Mouse (Mus musculus) MEL (cell line): Measurements from ENCODE around the gene Rab11fip3.
A peak's percentile ranks its signal among the peaks of the same experiment; 100 is the strongest.

ENCODE experiments used
- CTCF ChIP-seq, 3 experiments: IDR thresholded peaks in 2 of 3; conservative IDR thresholded peaks in 1 of 3; 2 replicates each; pipeline ENCODE4 v1.5.1; 2011 to 2012; ENCODE audit warnings: low read length in 3 of 3, low read depth in 2 of 3, mild to moderate bottlenecking in 2 of 3, improper control_type of control experiment in 1 of 3, inconsistent platforms in 1 of 3, mixed read lengths in 1 of 3, moderate library complexity in 1 of 3; ENCODE audit not compliant: control insufficient read depth in 1 of 3, insufficient read depth in 1 of 3, poor library complexity in 1 of 3, severe bottlenecking in 1 of 3
- ETS1 ChIP-seq: IDR thresholded peaks from 2 replicates; pipeline ENCODE4 v1.6.1; 2012; ENCODE audit warnings: low read depth, mild to moderate bottlenecking, inconsistent platforms, low read length, improper control_type of control experiment, moderate library complexity
- HCFC1 ChIP-seq: IDR thresholded peaks from 2 replicates; pipeline ENCODE4 v1.6.1; 2012; ENCODE audit warnings: low read depth, mild to moderate bottlenecking, inconsistent platforms, low read length, improper control_type of control experiment, moderate library complexity
- MAX ChIP-seq: IDR thresholded peaks from 2 replicates; pipeline ENCODE4 v1.6.1; 2011; ENCODE audit warnings: low read length, improper control_type of control experiment
- NELFE ChIP-seq: IDR thresholded peaks from 2 replicates; pipeline ENCODE4 v1.6.1; 2011; ENCODE audit warnings: low read depth, low read length, improper control_type of control experiment
- POLR2A ChIP-seq, 2 experiments: IDR thresholded peaks; 2 replicates each; pipeline ENCODE4 v1.6.1; 2011 to 2012; ENCODE audit warnings: low read length in 2 of 2, mild to moderate bottlenecking in 2 of 2, control low read depth in 1 of 2, improper control_type of control experiment in 1 of 2, low read depth in 1 of 2, moderate library complexity in 1 of 2; ENCODE audit not compliant: control insufficient read depth in 1 of 2, insufficient read depth in 1 of 2, poor library complexity in 1 of 2
- RCOR1 ChIP-seq: IDR thresholded peaks from 2 replicates; pipeline ENCODE4 v1.6.1; 2012; ENCODE audit warnings: low read depth, mild to moderate bottlenecking, inconsistent platforms, low read length, improper control_type of control experiment
- TAL1 ChIP-seq: IDR thresholded peaks from 2 replicates; pipeline ENCODE4 v1.6.1; 2012; ENCODE audit warnings: mild to moderate bottlenecking, inconsistent platforms, low read length, moderate library complexity, mixed read lengths
- ZC3H11A ChIP-seq: IDR thresholded peaks from 2 replicates; pipeline ENCODE4 v1.6.1; 2012; ENCODE audit warnings: low read depth, mild to moderate bottlenecking, inconsistent platforms, low read length, improper control_type of control experiment
- ZNF384 ChIP-seq: IDR thresholded peaks from 2 replicates; pipeline ENCODE4 v1.6.1; 2012; ENCODE audit warnings: low read depth, mild to moderate bottlenecking, inconsistent platforms, low read length, improper control_type of control experiment

DNA sequence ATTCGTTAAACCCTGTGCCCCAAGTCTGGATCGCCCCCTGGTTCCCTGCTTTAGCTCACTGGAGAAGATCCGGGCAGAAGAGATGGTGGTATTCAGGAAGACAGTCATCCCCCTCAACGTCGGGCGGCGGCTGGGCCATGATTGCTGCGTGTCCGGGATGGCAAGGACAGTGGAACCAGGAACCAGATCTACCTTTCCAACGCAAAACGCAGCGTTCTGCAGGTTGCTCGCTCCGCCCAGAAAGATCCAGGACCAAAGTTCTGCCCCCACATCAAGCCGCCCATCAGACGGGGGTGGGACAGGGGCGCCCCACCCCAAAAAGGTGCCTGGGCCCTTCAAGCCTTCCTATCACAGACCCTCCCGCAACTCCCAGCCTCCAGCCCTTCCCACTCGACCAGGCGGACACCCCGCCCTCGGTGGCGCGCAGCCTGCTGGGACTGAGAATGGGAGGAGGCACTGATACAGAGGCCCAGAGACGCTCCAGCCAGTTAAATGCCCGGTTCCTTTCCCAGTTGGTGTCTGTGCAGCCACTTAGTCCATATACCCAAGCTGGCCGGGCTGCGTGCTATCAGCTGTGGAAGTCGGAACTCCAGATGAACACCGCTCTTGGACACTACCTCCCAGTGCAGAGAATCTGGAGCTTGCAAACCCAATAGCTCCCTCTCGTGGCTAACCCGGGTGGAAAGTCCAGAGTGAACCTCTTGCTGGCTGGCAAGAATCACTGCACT lies 20.7 kb upstream of the Rab11fip3 start, which contains the start of gene Decr2:
- TF ChIP-seq ZC3H11A (peak; percentile 33; the same call in 1 of the 2 replicates), ZNF384 (no peak), HCFC1 (no peak; the same call in none of the 2 replicates), TAL1 (no peak), POLR2A (IDR thresholded peaks at IDR 0.05; ENCODE audit: control insufficient read depth in 1 of 2, insufficient read depth in 1 of 2, low read depth in 1 of 2, low read length in 2 of 2, poor library complexity in 1 of 2) (peak in 1 of 2 experiments; percentile 58; a peak in 2 of 4 replicates), MAX (no peak), NELFE (no peak; the same call in none of the 2 replicates), ETS1 (peak; percentile 29; the same call in 1 of the 2 replicates), RCOR1 (no peak), CTCF (IDR thresholded peaks at IDR 0.05 in 2 of 3, conservative IDR thresholded peaks at IDR 0.05 in 1 of 3; ENCODE audit: control insufficient read depth in 1 of 3, insufficient read depth in 1 of 3, low read depth in 2 of 3, low read length in 3 of 3, poor library complexity in 1 of 3, severe bottlenecking in 1 of 3) (peak; percentile 86 to 98 (median 87))
